Mouse (Mus musculus): Measurements from ENCODE around the gene Rhoh. TPM values are rescaled to one million over a fixed set of nuclear protein-coding genes. Genes with fewer than 3 reads are reported as not detected.
A peak's percentile ranks its signal among the peaks of the same experiment; 100 is the strongest.

Gene Rhoh
- total RNA-seq, 2 experiments from 2014 or later = 0.69 to 1.1 TPM

DNA sequence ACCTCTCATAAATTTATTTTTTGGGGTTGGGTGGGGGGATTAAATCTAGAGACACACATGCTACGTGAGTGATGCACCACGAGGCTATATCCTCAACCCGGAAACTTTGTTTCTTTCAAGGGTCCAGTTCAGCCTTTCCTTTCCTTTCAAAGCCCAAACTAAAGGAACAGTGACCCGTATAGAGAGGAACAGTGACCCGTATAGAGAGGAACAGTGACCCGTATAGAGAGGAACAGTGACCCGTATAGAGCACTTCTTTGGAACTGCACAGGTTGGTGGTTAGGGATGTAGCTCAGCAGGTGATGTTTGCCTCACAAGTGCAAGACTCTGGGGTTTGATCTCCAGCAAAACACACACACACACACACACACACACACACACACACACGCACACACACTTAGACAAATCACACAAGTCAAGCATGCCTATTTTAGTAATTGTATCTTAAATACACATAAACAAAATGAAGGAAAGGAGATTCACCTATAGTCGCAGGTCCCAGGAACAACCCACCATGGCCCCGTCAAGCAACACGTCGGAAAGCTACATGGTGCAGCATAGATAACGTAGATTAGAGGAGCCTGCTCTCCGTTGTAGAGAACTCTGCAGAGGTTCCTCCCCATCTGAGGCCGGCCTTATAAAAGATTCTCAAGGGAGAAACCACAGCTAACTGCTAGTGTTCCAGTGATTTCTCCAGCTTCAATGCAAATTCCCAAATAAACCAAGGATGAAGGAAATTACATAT lies 24.9 kb downstream of the Rhoh start:
- intact Hi-C loops (cut with DNase I) = no loop called here
- DNase-seq (ENCODE audit: low spot score in 2 of 2) = no peak

DNA sequence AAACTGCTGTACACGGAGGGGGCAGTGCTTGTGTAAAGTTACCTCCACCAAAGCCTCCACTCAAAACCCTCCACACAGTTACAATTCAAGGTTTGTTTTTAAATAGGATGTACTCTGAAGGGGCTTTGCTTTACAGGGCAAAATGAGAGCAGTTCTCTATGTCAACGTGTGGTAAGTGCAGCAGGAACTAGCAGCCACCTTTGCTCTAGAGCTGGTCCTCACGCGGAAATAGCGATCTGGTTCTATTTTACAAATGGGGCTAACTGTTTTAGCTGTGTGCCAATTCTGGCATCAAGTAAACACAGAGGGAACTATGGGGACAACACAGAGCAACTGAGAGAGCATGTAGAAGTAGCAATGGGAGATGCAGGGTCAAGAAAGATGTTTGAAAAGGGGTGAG lies 27.1 kb downstream of the Rhoh start:
- intact Hi-C loops (cut with DNase I) = no loop called here
- no peak for DNase-seq (ENCODE audit: low spot score in 2 of 2)

DNA sequence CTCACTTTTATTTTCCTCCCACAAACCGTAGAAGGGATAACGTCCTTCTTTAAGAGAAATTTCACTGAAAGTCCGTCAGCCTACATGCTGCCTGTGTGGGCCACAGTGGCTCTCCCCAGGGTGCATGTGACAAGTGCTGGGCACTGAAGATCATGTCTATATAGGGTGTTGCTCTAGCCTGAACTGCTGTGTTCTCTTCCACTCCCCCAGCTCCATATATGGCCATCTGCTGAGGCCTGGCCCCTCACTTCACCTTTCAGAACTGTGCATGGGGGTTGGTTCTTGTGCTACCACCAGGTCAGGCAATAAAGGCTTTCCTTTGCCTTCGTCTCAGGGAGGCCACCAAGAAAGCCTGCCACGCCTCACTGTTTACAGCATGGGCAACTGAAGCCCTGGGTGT lies 28.0 kb downstream of the Rhoh start:
- DNase-seq (ENCODE audit: low spot score in 2 of 2) = no peak
- intact Hi-C loops (cut with DNase I) = no loop called here

DNA sequence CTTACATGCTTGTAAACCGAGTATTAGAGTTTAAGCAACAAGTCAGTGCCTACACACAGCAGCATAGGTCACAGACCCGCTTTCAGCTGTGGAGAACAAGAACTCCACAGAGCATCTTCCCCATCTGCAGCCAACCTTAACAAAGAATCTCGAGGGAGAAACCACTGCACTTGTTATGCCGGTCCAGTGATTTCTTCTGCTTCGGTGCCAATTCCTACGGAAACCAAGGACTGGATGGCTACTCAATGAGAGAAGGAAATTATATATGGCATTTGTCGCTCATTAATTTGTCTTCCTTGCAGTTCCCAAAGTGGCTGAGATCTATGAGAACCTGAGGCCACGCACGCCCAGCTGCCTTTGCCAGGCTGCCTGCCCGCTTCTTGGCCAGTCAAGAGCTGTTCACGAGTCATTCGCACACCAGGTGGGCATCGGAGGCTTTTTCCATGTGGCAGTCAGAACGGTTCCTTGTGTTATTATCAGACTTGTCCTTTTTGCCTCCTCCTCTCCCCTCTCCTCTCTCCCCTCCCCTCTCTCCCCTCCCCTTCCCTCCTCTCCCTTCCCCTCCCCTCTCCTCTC lies 30.3 kb downstream of the Rhoh start:
- peak in 1 of 2 experiments; percentile 45 for DNase-seq (ENCODE audit: low spot score in 2 of 2)
- intact Hi-C loops (cut with DNase I) = no loop called here

DNA sequence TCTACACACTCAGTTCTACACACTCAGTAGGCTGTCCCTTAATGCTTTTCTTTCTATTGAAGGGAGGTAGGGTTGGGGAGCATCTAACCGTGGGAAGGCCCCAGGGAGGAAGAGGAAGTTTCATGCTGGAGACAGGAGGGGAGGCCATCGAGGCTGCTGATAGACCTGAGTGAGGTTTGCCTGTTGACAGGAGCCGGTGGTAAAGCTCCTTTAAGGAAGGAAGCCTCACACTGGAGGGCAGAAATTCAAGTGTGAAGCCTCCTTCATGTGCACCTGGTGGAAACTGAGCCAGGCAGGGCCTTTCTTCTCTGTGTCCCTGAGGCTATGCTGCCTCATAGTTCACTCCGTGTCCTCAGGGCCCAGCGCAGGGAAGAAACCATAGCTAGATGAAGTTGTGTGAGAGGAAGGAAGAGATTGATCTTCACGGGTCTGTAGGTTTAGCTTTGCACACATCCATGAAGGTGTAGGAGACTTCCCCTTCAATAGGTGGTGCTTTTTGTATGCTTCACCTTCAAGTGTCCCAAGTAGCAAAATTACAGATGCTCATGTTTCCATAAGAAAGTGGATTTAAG lies 34.2 kb downstream of the Rhoh start:
- intact Hi-C loops (cut with DNase I) = no loop called here
- DNase-seq (ENCODE audit: low spot score in 2 of 2) = no peak

DNA sequence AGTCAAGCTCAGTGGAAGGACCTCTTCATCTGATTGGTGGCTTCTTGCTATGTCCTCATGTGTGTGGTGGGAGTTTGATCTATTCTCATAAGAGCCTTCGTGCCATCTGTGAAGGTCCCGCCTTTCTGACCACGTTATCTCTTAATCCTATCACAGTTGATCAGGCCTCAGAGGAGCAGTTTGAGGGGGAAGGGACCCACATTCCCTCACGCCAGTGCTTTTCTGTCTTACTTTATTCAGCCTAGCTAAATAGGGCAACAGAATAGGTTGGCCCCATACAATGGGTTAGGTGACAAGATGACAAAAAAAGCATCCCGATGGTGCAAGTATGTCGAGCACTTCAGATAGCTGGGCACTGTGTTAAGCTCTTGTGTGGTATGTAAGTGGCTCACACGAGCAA lies 34.8 kb downstream of the Rhoh start:
- intact Hi-C loops (cut with DNase I) = no loop called here
- DNase-seq (ENCODE audit: low spot score in 2 of 2) = no peak

DNA sequence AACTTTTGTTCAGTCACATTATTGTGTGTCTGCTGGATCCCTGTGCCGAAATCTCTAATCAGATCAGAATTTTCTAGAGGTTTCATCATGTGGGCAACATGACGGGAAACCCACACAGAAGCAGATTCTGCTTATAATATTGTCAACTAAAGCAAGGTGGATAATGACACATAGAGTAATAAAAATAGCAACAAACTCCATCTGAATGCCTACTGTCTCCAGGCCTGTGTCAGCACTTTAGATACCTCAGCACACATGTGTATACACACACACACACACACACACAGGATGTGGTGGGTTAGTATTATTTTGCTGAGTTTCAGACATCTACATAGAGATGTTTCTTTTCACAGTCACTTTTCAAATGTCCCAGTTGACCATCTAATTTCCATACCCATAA lies 36.7 kb downstream of the Rhoh start:
- intact Hi-C loops (cut with DNase I) = no loop called here
- no peak for DNase-seq (ENCODE audit: low spot score in 2 of 2)

DNA sequence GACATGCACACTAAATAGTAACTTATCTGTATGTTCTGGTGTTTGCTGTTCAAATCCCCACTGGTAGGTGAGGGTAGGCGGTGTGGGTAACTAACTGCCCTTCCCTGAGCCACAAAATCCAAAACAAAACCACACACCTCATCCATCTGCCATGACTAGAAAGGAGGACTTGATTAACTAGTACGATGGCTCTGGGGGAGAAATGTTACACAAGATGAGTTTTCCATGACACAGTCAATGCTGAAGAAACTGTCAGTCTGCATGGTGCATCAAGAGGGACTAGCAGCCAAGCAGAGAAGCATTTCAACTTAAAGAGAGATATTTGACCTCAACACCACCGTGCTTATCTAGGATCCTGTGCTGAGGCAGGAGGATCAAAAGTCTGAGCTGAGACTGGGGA lies 37.7 kb downstream of the Rhoh start:
- intact Hi-C loops (cut with DNase I) = no loop called here

DNA sequence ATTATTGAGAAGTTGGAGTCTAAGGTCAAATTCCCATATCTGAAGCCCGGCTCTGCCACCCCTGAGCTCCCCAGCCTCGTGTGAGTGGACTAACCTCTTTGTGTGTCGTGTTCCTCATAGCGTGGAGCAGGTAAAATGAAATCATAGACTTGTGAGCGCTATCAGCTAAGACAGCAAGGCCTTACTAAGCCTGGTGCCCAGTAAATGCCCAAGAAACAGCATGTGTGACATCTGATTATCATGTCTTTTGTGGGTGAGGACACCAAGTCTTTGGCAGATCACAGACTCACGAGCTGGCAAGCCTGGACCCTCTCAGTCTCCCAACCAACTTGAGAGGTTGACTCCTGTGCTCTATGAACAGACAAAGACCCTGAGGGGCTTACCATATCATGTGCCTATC lies 39.1 kb downstream of the Rhoh start:
- intact Hi-C loops (cut with DNase I) = no loop called here
- no peak for DNase-seq (ENCODE audit: low spot score in 2 of 2)

More for the DNA sequence above, 37.7 kb downstream of the Rhoh start:
- DNase-seq (ENCODE audit: low spot score in 2 of 2) = no peak

DNA sequence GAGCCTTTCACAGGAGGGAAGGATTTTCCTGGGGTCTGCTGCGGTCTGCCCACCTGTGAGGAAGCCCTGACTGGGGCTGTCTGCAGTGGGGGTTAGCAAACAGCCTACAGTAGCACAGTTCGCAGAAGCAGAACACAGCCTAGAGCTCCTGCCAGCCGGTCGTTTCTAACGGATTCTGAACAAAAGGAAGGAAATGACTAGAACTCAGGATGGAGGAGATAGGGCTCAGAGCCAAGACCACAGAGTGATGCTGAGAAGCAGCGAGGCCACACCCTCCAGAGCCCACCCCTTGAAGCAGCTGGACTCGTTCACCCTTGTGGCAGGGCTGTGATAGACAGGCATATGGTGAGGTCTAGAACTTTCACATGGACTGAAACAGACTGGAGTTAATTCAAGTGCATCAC lies 39.9 kb downstream of the Rhoh start:
- no peak for DNase-seq (ENCODE audit: low spot score in 2 of 2)
- intact Hi-C loops (cut with DNase I) = no loop called here

DNA sequence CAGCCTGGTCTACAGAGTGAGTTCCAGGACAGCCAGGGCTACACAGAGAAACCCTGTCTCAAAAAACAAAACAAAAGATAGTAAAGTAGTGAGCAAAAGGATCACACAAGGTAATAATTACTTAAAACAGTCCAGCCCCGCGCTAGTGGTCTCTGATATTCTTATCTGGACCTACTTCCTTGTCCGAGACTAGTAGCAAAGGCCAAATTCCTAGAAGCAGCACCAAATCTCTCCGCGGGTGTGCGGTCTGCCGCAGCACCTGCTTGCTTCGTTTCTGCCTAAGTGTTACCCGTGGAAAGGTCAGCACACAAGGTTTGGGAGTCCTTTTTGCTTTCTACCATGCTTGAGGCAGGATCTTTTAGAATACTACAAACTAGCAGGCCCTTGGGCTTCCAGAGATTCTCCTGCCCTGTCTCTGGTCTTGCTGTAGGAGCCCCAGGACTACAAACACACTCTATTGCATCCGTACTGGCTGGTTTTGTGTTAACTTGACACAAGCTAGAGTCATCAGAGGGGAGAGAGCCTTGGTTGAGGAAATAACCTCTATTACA lies 40.9 kb downstream of the Rhoh start:
- intact Hi-C loops (cut with DNase I) = no loop called here
- no peak for DNase-seq (ENCODE audit: low spot score in 2 of 2)

DNA sequence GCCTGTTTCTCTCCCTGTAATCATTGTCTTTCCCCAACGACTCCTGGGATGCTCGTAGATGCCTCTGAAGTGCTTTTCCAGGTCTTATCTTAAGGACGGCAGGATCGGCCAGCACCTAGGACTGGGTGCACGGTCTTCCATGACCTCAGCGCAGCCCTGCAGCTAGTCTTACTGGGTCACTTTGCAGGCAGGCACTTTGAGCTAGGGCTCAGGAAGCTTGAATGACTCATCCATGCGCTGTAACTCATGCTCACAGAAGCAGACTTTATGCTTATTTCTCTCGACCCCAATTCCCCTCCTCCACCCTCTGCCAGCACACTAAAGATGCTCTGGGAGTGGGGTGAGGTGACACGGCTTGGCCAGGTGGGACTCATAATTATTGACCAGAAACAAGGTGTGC lies 41.8 kb downstream of the Rhoh start:
- intact Hi-C loops (cut with DNase I) = no loop called here
- no peak for DNase-seq (ENCODE audit: low spot score in 2 of 2)

DNA sequence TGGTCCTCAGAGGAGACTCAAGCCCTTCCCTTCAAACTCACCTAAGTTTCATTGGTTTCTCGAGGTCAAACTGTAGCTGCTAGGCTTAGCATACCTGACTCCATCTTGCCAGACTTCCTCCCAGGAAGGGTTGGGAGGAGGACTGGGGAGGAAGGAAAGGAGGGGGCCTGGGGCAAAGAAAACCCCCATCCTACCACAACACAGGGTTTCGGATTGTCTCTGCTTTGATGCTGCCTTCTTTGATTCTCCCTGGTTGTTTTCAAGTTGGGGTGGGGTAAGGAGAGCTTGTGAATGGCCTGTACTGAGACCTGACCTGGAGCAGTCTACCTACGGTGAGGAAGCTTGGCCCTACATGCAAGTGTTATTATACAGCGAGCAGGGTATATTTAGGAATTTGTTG lies 43.5 kb downstream of the Rhoh start:
- no peak for DNase-seq (ENCODE audit: low spot score in 2 of 2)
- intact Hi-C loops (cut with DNase I) = no loop called here

DNA sequence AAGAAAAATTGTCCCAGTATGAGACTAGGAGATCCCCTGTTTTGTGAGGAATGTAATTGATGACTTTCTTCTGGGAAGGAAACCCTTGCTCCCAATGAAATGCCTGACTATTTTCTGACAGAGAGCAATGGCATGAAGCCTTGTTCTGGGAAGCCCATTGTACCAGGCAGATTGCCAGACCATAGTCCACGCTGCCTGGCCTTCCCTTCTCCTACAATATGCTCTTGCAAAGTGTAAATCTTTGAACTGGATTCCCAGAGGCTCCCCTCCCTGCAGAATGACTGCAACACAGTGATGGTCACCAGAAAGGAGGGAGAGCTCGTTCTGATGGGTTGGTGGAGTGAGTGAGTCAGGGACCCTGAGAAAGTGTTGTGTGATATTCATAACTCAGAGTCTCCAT lies 47.7 kb downstream of the Rhoh start:
- intact Hi-C loops (cut with DNase I) = no loop called here
- no peak for DNase-seq (ENCODE audit: low spot score in 2 of 2)

DNA sequence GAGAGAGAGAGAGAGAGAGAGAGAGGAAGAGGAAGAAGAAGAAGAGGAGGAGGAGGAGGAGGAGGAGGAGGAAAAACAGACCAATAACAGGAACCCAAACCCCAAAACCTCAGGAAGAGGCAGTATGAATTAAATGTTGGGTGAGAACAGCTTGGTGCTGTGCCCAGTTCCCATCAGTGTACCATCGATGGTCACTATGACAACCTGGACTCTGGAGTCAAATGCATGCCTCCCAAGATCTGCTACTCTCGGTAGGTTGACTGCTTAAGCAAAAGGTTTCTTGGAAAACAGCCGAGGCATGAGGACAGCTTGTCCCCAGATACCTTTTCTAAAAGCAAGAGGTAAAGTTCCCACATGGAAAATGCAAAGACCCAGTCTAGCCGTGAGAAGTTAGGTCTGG lies 48.3 kb downstream of the Rhoh start:
- intact Hi-C loops (cut with DNase I) = no loop called here
- peak in 1 of 2 experiments; percentile 16 for DNase-seq (ENCODE audit: low spot score in 2 of 2)

DNA sequence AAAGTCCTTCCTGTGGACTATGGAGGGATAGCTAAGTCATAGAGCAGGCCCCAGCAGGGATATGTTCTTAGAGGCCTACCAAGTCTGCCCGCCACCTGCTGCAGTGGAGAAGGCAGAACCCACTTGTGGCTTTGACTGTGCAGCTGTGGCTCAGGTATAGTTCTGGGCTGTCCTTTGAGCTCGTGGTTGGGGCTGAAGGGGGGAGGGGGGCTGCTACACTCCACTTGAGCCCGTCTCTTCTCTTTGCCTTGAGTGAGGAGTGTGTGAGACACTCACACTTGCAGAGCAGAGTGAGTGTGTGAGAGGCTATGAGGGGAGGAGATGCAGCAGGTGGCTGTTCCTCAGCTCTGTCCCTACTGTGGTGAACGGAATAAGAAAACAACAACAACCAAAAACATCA lies 49.4 kb downstream of the Rhoh start:
- DNase-seq (ENCODE audit: low spot score in 2 of 2) = no peak
- intact Hi-C loops (cut with DNase I) = no loop called here

DNA sequence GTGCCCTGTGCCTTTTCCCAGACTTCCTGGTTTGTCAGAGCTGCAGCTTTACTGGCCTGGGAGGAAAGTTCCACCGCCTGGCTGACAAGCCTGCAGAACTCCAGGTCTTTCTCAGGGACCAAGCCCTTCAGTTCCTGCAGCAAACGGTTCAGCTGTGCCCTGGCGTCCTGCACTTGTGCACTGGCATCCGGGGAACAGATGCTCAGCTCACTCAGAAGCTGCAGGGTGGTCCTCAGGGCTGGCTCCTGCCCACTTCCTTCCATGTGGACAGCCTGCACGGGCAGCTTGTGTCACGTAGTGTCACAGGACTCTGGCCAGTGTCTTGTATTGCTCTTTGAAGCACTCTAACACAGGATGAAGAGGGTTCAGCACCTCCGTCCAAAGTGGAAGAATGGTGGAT lies 50.7 kb downstream of the Rhoh start:
- no peak for DNase-seq (ENCODE audit: low spot score in 2 of 2)
- intact Hi-C loops (cut with DNase I) = no loop called here

DNA sequence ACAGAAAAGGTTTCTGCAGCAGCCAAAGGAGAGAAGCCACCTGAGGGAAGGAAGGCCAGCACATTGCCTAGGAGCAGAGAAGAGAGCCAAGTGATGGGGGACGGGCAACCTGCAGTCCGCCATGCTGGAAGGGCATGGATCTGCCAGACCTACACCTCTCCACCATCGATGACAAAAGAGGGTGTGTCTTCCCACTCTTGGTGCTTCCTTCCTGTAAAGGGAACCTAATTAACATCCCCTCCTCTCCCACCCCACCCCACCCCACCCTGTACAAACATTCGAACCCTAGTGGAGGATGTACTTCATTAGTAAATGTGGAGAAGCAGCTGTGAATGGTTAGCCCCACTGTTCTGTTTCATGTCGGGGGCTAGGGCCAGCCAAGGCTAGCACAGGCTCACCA lies 51.2 kb downstream of the Rhoh start:
- intact Hi-C loops (cut with DNase I) = no loop called here
- no peak for DNase-seq (ENCODE audit: low spot score in 2 of 2)

DNA sequence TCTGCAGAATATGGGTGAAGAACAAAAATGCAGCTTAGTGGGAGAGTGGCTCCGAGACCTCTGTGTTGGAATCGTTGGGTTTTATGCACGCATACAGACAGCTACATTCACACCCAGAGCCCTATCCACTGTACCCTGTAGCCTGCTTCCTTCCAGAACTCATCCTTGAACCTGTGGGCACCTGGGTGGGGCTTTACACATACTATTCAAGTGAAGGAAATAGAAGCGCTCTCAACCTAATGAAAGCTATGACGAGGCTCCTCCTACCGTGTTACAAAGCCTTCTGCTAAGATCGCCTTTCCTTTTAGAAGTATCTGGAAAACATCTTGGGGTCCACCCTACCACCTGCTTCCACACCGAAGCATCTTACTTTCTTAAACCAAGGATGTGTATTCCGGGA lies 52.1 kb downstream of the Rhoh start:
- DNase-seq (ENCODE audit: low spot score in 2 of 2) = no peak
- intact Hi-C loops (cut with DNase I) = no loop called here

DNA sequence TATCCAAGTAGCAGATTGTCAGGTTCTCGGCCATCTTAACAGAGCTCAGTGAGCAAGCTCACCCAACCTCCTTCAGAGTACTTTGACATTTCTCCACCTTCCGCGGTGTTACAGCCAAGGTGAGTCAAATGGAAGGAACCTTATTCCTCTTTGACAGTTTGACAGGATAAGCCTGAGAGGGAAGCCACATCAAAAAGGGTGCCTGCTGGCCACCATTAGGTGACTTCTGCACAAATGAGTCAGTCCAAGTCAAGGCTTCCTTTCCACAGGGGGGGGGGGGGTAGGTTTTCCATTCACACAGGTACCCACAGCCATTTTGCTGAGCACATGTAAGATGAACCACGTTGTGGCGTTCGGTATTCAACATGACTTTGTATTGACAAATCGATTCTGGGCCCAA lies 53.3 kb downstream of the Rhoh start:
- intact Hi-C loops (cut with DNase I) = no loop called here
- no peak for DNase-seq (ENCODE audit: low spot score in 2 of 2)

DNA sequence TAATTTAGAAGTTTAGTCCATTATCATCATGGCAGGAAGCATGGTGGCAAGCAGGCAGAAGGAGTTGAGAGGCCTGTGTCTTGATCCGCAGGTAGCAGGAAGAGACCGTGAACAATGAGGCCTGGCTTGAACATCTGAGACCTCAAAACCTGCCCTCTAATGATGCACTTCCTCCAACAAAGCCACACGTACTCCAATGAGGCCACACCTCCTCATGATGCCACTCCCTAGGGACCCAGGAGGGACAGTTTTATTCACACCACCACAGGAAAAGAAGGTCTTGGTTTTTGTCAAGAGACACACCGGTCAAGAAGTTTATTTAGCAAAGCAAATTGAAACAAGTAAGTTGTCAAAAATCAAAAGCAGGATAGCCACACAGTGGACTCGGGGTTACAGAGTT lies 55.9 kb downstream of the Rhoh start:
- no peak for DNase-seq (ENCODE audit: low spot score in 2 of 2)
- intact Hi-C loops (cut with DNase I) = no loop called here
